Mouse (Mus musculus) liver, embryonic 14.5 days (tissue): ENCODE results near the gene Pigx.

Experiments
- CTCF ChIP-seq: IDR thresholded peaks from 2 replicates; pipeline ENCODE4 v1.5.1; 2016; ENCODE audit warnings: antibody characterized with exemption, low read depth, control low read depth
- EP300 ChIP-seq: IDR thresholded peaks from 2 replicates; pipeline ENCODE4 v1.6.1; 2016; ENCODE audit warnings: antibody characterized with exemption, low read depth

GRCm38 (mm10) chr16:32077648-32078407, 21.7 kb downstream of the Pigx start:
- TF ChIP-seq CTCF (no peak), EP300 (no peak)
